Mouse (Mus musculus) myocyte (in vitro differentiated cells): ENCODE measurements around the gene Aqp3. TPM values are rescaled to one million over a fixed set of nuclear protein-coding genes. Genes with fewer than 3 reads are reported as not detected.

Experiments
- H3K27me3 ChIP-seq: one replicate; pipeline ENCODE4 v1.6.1; 2011; ENCODE audit not compliant: control insufficient read depth, insufficient read depth, insufficient read length
- H3K36me3 ChIP-seq: one replicate; pipeline ENCODE4 v1.6.1; 2011; ENCODE audit not compliant: control insufficient read depth, insufficient read depth
- H3K4me2 ChIP-seq: one replicate; pipeline ENCODE4 v1.6.1; 2011; ENCODE audit warnings: low read depth, control low read depth
- H3K4me3 ChIP-seq: one replicate; pipeline ENCODE4 v1.5.1; 2011; ENCODE audit warnings: mild to moderate bottlenecking, control low read depth, moderate library complexity
- H3K79me2 ChIP-seq: one replicate; pipeline ENCODE4 v1.6.1; 2011; ENCODE audit not compliant: control insufficient read depth, insufficient read depth
- H3ac ChIP-seq: one replicate; pipeline ENCODE4 v1.6.1; 2011; ENCODE audit not compliant: control insufficient read depth, insufficient read length
- CEBPB ChIP-seq: IDR thresholded peaks from 2 replicates; pipeline ENCODE4 v1.6.1; 2011; ENCODE audit warnings: mild to moderate bottlenecking, moderate library complexity; ENCODE audit not compliant: poor library complexity, insufficient read depth, severe bottlenecking
- E2F4 ChIP-seq: IDR thresholded peaks from one replicate; pipeline ENCODE4 v1.6.1; 2011; ENCODE audit warnings: mild to moderate bottlenecking, control low read depth, moderate library complexity; ENCODE audit not compliant: insufficient read depth
- MAX ChIP-seq: IDR thresholded peaks from one replicate; pipeline ENCODE4 v1.6.1; 2011; ENCODE audit warnings: low read depth, mild to moderate bottlenecking, control low read depth
- MYOD1 ChIP-seq, 3 experiments: IDR thresholded peaks; one replicate each; pipeline ENCODE4 v1.6.1; 2011; ENCODE audit warnings: control low read depth in 2 of 3, low read depth in 2 of 3, mild to moderate bottlenecking in 2 of 3, moderate library complexity in 1 of 3; ENCODE audit not compliant: insufficient read length in 2 of 3, control insufficient read depth in 1 of 3
- MYOG ChIP-seq, 3 experiments: IDR thresholded peaks; one replicate each; pipeline ENCODE4 v1.6.1; 2011; ENCODE audit warnings: control low read depth in 2 of 3, low read depth in 2 of 3, mild to moderate bottlenecking in 2 of 3; ENCODE audit not compliant: insufficient read length in 2 of 3, control insufficient read depth in 1 of 3, insufficient read depth in 1 of 3
- POLR2A ChIP-seq: IDR thresholded peaks from one replicate; pipeline ENCODE4 v1.6.1; 2011; ENCODE audit warnings: low read depth, mild to moderate bottlenecking, control low read depth, moderate library complexity; ENCODE audit not compliant: insufficient read length
- POLR2AphosphoS2 ChIP-seq: IDR thresholded peaks from one replicate; pipeline ENCODE4 v1.6.1; 2011; ENCODE audit warnings: low read depth, control low read depth; ENCODE audit not compliant: insufficient read length
- REST ChIP-seq: IDR thresholded peaks from one replicate; pipeline ENCODE4 v1.6.1; 2011; ENCODE audit warnings: mild to moderate bottlenecking, control low read depth, moderate library complexity; ENCODE audit not compliant: insufficient read depth, insufficient read length
- SRF ChIP-seq: IDR thresholded peaks from one replicate; pipeline ENCODE4 v1.6.1; 2011; ENCODE audit warnings: low read depth; ENCODE audit not compliant: control insufficient read depth, insufficient read length
- TCF12 ChIP-seq: IDR thresholded peaks from one replicate; pipeline ENCODE4 v1.6.1; 2011; ENCODE audit warnings: mild to moderate bottlenecking, control low read depth; ENCODE audit not compliant: poor library complexity, insufficient read depth, severe bottlenecking
- TCF3 ChIP-seq: IDR thresholded peaks from one replicate; pipeline ENCODE4 v1.6.1; 2011; ENCODE audit warnings: low read depth, control low read depth; ENCODE audit not compliant: insufficient read length
- USF1 ChIP-seq: IDR thresholded peaks from one replicate; pipeline ENCODE4 v1.6.1; 2011; ENCODE audit warnings: low read depth, mild to moderate bottlenecking, control low read depth, moderate library complexity
- polyA plus RNA-seq: library from polyadenylated mRNA; unstranded; fragments of >200 nt; fragmentation: generic; extraction: Trizol; gene quantifications from one replicate; pipeline ENCODE4 v1.2.1, GENCODE M21; 2012; ENCODE audit warnings: missing spikeins

Gene Aqp3
- polyA plus RNA-seq, 1 experiment, result not detected

DNA sequence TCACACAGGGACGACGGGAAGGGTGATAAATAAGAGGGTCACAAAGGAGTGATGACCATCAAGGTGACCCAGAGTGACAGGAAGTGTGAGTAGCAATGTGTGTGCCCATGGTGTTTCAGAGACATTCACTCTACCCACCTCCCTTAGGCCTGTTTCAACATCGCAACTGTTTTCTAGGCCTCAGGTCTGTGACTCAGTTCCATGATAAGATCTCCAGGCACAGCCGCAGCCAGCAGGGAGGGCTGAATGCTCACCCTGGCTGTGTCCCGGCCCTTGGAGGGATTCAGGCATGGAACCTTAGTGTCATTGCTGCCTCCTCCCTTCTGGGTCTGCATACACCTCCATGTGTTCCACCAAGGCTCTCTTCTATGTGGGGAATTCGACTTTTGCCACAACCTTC is 19.3 kb downstream of the Aqp3 start:
- no peak overlapping the region for H3K4me3 ChIP-seq
- H3K27me3 ChIP-seq, result no peaks in the 10 kb centered on the region
- no peak overlapping the region for H3ac ChIP-seq
- H3K36me3 ChIP-seq, result no peaks in the 10 kb centered on the region
- no peak overlapping the region for H3K4me2 ChIP-seq
- H3K79me2 ChIP-seq, result no peaks in the 10 kb centered on the region
- no peak for TF ChIP-seq USF1
- no peak for TF ChIP-seq REST
- no peak for TF ChIP-seq TCF3
- TF ChIP-seq E2F4, result no peak
- TF ChIP-seq POLR2AphosphoS2, result no peak
- no peak for TF ChIP-seq CEBPB
- TF ChIP-seq POLR2A, result no peak
- no peak for TF ChIP-seq TCF12
- no peak for TF ChIP-seq SRF
- TF ChIP-seq MAX, result no peak
- TF ChIP-seq MYOD1 (IDR thresholded peaks at IDR 0.05; ENCODE audit: control insufficient read depth in 1 of 3, insufficient read length in 2 of 3, low read depth in 2 of 3), result no peak
- TF ChIP-seq MYOG (IDR thresholded peaks at IDR 0.05; ENCODE audit: control insufficient read depth in 1 of 3, insufficient read depth in 1 of 3, insufficient read length in 2 of 3, low read depth in 2 of 3), result no peak

DNA sequence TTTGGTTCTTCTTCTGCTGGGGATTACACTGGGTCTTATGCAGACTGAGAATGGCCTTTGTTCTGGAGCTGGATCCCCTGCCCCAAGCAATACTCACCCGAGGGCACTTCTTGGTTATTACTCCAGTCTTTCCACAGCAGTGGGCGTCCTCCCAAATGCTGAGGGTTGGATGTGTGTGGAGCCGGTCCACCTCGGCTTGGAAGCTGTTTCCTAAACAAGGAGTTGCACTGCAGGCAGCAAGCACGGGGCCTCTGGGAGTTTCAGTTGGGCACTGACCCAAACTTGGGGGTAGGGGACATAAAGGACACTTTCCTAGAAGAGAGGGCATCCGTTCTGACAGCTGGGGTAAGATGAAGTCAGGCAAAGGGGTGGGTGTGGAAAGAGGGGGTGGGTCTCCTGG is 23.5 kb downstream of the Aqp3 start:
- TF ChIP-seq TCF12 (no peak), TCF3 (no peak), MYOG (IDR thresholded peaks at IDR 0.05; ENCODE audit: control insufficient read depth in 1 of 3, insufficient read depth in 1 of 3, insufficient read length in 2 of 3, low read depth in 2 of 3) (no peak), POLR2AphosphoS2 (no peak), MAX (no peak), POLR2A (no peak)
- Histone ChIP-seq H3K79me2 (no peaks in the 10 kb centered on the region), H3K4me2 (no peak overlapping the region)

DNA sequence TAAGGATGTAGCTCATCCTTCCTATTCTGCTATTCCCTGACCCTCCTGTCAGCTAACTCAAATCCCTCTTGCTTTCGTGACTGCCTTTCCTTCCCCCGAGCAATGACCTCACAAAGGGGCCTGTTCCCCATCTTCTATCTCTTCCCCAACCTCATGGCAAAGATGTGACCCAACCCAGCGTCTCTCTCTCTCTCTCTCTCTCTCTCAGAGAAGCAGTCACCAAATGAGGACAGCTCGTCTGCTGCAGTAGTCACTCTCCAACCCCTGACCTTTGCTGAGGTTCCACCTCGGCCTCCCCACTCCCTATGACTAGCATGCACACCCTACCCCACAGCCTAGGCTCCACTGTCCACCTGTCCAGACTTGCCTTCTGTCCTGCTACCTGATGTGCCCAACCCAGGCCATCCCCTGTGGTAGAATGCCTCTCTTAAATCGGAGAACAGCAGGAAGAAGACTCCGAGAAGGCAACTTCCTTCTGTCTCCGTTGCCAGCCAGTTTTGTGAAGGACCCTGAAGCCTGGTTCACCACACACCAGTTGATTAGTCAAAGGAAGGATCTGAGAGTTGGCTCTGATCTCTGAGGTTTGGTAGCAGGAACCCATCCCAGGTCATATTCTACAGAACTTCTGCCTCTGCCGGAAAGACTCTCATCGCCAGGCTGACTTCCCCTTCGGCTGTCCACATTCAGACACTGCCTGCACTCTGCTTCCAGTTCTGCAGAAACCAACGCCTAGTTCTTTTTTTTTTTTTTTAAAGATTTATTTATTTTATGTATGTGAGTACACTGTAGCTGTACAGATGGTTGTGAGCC is 24.8 kb downstream of the Aqp3 start:
- H3K4me2 ChIP-seq, result no peak overlapping the region
- H3K79me2 ChIP-seq, result no peaks in the 10 kb centered on the region
- H3K36me3 ChIP-seq, result no peaks in the 10 kb centered on the region
- TF ChIP-seq POLR2A, result no peak
- TF ChIP-seq CEBPB, result no peak
- no peak for TF ChIP-seq USF1
- no peak for TF ChIP-seq MAX
- TF ChIP-seq E2F4, result no peak
- no peak for TF ChIP-seq MYOD1 (IDR thresholded peaks at IDR 0.05; ENCODE audit: control insufficient read depth in 1 of 3, insufficient read length in 2 of 3, low read depth in 2 of 3)
- TF ChIP-seq MYOG (IDR thresholded peaks at IDR 0.05; ENCODE audit: control insufficient read depth in 1 of 3, insufficient read depth in 1 of 3, insufficient read length in 2 of 3, low read depth in 2 of 3), result no peak
- H3K27me3 ChIP-seq, result no peaks in the 10 kb centered on the region
- no peak overlapping the region for H3K4me3 ChIP-seq
- no peak overlapping the region for H3ac ChIP-seq

More for the DNA sequence above, 23.5 kb downstream of the Aqp3 start:
- no peak overlapping the region for H3ac ChIP-seq
- no peaks in the 10 kb centered on the region for H3K36me3 ChIP-seq
- H3K4me3 ChIP-seq, result no peak overlapping the region
- no peaks in the 10 kb centered on the region for H3K27me3 ChIP-seq

DNA sequence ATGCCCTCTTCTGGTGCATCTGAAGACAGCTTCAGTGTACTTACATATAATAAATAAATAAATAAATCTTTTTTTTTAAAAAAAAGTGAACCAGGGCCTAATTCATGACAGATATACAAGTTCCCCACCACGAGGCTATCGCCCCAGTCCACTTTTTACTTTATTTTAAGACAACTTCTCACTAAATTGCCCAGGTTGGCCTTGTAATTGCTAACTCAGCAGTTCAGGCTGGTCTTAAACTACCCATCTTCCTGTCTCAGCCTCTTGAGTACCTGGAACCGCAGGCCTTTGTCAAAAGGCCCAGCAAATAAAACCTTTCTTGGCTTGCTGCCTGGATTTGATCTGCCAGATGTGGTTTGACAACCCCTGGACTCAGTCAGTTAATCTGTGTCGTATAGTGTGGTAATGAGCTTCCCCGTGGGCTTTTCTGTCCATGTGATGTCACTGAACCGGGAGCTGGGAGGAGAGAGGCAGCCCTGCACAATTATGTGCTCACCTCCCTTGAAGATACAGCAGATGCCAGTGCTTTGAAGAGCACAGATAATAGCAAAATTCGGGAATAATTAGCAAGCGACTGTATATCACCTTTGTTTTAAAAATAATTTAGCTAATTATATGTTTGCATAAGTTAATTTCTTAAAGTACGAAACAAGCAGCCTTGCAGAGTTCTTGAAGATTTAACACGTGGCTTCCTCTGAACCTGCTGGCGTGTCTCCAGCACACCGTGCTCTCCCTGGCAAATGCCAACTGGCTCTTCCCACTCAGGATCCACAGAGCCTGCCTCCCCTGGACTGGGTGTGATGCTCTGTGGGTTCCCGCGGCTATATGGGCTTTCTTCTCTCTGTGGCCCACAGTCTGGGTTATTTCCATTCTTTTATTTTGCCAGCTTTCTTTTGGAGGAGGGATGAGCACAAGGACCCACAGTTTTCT is 26.2 kb downstream of the Aqp3 start:
- Histone ChIP-seq H3K27me3 (no peaks in the 10 kb centered on the region), H3K4me3 (no peak overlapping the region), H3K36me3 (no peaks in the 10 kb centered on the region), H3ac (no peak overlapping the region), H3K79me2 (no peaks in the 10 kb centered on the region), H3K4me2 (no peak overlapping the region)
- no peak for TF ChIP-seq REST
- TF ChIP-seq SRF, result no peak
- TF ChIP-seq USF1, result no peak
- TF ChIP-seq TCF3, result no peak
- no peak for TF ChIP-seq POLR2AphosphoS2
- TF ChIP-seq POLR2A, result no peak
- TF ChIP-seq TCF12, result no peak
- TF ChIP-seq E2F4, result no peak
- no peak for TF ChIP-seq MYOD1 (IDR thresholded peaks at IDR 0.05; ENCODE audit: control insufficient read depth in 1 of 3, insufficient read length in 2 of 3, low read depth in 2 of 3)
- TF ChIP-seq MYOG (IDR thresholded peaks at IDR 0.05; ENCODE audit: control insufficient read depth in 1 of 3, insufficient read depth in 1 of 3, insufficient read length in 2 of 3, low read depth in 2 of 3), result no peak
- TF ChIP-seq MAX, result no peak
- TF ChIP-seq CEBPB, result no peak
